Mouse (Mus musculus) spleen, adult 18-20 months (tissue): Measurements from ENCODE around the gene Hadha.
A peak's percentile ranks its signal among the peaks of the same experiment; 100 is the strongest.

Source experiments
- DNase-seq, 2 experiments: peaks; one replicate each; pipeline ENCODE4 v3.0.0; 2022; ENCODE audit warnings: mixed read lengths in 2 of 2

The Hadha gene

GRCm38 (mm10) chr5:30152413-30152812 lies 2.5 kb downstream of the Hadha start:
- no peak for DNase-seq

- no peak for DNase-seq
Observed at GRCm38 (mm10) chr5:30152007-30152406, 3.0 kb downstream of the Hadha start.

DNA sequence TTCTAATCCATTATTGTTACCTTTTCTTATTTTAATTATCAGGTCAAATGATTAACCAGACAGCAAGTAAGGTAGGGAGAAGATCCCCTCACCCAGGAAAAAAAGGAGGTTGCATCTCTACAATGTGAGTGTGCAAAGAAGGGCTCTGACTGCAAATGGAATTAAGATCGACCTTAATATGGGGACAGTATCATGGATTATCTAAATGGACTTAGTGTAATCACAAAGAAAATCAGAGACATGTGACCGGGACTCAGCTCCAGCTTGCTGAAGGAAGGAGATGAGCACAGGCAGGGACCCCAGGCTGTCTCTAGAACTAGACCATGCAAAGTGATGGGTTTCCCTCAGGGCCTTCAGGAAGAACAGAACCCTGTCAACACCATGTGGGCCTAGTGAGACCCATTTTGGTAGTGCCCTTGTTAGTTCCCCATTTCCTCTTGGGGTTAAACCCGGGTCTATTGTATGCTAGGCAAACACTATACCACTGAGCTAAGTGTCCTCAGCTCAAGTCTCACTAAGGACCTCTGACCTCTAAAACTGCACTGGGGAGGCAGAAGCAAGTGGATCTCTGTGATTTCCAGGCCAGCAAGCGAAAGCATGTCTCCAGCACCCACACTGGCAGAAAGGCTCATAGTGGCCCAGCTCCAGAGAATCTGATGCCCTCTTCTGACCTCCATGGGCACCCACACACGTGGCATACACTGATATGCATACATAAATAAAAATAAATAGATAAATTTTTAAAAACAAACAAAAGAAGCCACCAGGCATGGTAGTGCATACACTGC lies 6.6 kb downstream of the Hadha start:
- no peak for DNase-seq

DNA sequence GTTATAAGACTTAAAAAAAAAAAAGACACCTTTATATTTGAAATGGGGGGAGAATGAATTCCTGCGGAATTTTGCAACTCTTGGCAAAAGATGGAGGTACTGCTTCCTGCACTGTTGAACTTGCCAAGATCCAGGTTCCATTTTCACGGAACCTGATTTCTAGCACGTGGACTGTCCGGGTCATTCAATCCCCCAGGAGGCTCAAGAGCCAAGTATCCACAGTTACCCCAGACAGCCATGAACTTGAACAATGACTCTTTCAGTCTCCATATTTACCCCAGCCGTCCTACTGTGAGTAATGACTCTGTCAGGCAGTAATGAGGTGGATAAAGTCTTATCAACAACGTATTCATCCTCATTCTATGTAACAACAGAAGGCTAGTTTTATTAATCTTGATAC lies 8.4 kb downstream of the Hadha start:
- no peak for DNase-seq

GRCm38 (mm10) chr5:30138193-30138592 lies 16.8 kb downstream of the Hadha start:
- no peak for DNase-seq

GRCm38 (mm10) chr5:30137271-30137670 lies 17.7 kb downstream of the Hadha start:
- no peak for DNase-seq

- no peak for DNase-seq
Observed at GRCm38 (mm10) chr5:30135711-30136231, 19.2 kb downstream of the Hadha start.

DNA sequence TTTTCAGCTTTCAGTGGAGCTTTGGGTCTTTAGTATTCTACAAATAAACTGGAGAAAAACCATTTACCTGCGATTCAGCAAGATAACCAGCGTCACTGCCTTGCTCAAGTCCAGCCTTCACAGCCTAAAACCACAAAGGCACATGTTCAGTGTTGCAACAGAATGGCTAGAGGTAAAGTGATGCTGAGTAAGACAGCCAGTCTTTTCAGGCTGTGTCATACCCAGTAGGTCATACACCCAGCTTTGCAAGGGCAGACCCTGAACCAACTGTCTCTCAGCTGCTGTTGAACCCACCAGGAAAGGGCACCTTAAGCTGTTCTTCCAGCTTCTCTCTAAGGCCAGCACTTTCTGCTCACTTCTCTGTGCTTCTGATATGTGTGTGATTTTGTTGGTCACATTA lies 22.8 kb downstream of the Hadha start:
- no peak for DNase-seq

DNA sequence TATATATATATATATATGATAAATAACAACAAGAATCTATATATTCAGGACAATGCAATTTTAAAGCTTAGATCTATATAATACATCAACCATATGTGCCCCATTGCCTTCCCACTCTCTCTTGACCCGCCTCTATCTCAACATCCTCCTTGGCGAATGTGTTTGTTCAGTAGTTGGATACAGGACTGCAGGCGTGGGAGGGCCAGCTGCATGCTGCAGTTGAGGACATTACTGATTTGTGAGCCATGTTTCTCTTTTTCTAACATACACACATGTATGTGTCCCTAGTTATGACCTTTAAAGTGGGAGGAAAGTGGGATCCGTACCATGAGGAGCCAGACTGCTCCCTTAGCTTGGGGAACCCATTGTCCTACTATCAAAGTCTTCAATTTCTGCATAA lies 23.7 kb downstream of the Hadha start:
- DNase-seq = no peak

DNA sequence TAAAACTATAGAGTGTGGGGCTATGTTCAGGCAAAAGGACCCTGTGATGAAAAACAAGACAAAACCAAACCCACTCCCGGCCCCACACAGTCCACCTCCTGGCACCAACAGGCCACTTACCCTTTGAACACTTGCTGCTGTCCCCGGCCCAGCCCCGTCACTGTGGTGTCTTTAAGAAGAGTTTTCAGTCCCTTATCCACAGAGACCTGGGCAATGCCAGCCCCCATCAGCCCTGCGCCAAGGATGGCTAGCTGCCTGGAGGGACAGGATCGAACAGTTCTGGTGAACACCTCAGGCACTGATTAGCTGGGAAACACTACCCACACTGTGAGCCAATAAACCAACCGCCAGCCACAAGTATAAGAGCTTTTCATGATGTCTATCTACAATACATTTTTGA lies 26.3 kb downstream of the Hadha start:
- no peak for DNase-seq

- DNase-seq = no peak
Observed at GRCm38 (mm10) chr5:30127921-30128597, 26.9 kb downstream of the Hadha start.

DNA sequence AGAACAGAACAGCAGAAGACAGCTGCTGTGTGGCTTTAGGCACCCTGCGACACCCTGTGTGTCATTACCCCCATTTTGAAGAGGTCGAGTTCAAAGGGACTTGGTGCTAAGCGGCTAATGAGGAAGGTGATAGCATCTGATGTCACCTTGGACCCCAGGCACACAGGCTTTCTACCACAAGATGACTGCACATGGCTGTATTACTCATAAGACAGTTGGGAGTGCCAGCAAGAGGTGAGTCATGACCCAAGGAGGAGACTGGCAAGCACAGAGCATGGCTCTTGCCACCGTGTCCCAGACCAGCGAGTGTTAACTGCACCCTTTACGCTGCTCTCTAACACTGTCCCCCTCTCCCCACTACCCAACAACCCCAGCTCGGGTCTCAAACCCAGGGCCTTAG lies 28.2 kb downstream of the Hadha start:
- no peak for DNase-seq

DNA sequence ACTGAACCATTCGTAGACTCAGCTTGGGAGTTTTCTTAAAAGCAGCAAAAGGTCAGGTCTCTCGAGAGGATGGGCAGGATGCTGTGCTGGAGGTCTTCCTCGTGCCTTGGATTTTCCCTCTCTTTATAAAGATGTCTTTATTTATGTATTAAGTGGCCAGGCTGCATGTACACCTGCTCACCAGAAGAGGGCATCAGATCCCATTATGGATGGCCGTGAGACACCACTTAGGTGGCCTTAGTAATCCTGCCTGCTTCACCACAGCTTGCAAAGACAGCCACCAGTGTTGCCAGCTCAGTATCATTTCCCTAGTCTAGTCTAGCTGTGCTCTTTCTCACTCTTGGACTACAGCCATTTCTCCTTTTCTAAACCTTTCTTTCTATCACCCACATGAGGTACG lies 29.4 kb downstream of the Hadha start:
- no peak for DNase-seq

DNA sequence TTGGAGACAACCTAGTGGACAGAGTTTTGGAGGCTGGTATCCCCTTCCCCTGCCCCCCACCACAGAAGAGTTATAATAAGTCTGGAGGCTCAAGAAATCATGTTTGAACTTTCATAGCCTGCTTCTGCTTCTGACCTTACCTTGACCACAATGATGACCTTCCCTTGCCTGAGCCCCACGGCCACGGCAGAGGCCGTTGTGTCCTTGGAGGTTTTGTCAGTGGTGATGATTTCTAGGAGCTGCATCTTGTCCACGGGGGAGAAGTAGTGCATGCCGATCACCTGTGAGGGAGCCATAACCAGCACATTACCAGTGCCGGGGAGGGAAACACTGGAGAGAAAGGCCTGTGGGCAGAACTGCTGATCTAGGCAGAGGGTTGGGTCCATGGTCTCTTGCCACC lies 32.5 kb downstream of the Hadha start:
- DNase-seq = no peak

- DNase-seq = no peak
Observed at GRCm38 (mm10) chr5:30120106-30120505, 34.9 kb downstream of the Hadha start.

- no peak for DNase-seq
Observed at GRCm38 (mm10) chr5:30119163-30119562, 35.8 kb downstream of the Hadha start.

DNA sequence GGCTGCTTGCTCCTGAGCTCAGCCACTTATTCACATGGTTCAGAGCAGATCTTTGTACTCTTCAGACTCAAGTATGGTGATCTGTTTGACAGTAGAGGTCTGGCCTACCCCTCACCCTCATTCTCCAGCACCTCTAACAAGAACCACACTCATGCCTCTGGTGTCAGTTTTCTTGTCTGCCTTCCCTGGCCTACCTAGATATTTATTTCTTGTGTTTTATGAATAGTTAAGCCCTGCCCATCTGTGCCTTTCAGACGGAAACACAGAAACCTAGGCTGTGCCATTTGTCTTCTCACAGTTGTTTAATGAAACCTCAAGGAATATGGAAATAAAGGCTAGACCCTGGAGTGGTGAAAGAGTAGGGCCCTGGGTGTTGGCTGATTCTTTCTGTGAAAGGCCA lies 36.9 kb downstream of the Hadha start:
- DNase-seq = no peak

DNA sequence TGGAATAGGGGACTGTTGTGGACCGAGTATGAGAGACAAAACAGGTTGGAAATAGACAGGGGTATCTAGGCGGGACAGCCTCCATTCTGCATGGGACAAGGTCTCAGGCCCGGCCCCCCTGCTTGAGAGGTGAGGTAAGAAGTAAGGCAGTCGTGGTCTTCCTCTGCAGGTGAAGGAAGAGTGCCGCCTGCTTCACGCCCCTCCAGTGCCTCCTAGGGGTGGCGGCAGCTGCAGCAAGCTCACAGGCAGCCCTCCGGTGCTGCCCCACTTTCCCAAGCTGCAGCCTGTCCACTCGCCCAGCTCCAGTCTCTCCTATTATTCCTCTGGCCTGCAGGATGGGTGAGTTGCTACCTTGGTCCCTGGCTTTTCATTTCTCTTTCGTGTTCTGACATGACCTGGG lies 39.2 kb downstream of the Hadha start:
- no peak for DNase-seq

DNA sequence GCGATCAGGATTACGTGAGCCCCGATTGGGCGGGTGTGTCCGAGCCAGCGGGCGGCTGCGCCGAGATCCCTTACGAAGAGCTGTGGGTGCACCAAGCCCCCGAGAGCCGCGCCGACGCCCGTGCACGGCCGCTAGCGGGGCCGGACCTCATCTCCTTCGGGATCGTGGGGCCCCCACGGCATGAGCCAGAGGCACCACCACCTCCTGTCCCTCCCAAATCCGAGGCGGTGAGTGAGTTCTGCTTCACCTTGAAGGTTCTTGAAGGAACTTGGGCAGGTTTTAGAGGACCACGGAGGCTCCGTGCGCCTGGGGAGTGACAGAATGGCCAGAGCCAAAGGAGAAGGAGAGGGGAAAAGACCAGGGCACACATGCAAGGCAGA lies 40.2 kb downstream of the Hadha start:
- DNase-seq = no peak

- DNase-seq = peak in 1 of 2 experiments; percentile 48
Observed at GRCm38 (mm10) chr5:30113881-30114760, 40.8 kb downstream of the Hadha start.

DNA sequence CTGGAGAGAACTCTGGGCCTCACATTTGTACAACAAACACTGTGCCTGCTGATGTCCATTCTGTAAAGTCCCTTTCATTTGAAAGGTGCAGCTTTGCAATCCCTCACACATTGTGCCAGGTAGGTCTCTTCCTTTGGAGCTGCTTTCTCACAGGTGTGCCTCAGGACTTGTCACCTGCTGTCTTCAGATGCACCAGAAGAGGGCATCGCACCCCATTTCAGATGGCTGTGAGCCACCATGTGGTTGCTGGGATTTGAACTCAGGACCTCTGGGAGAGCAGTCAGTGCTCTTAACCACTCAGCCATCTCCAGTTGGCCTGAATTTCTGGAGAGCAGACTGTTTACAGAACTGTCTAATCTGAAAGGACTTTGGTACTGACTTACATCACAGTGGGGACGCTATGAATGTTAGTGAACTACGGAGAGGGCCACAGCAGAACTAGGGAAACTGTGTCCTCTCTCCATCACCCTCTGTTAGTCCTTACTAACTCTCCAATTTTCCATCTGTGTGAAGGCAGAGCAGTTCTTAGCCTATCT lies 42.4 kb downstream of the Hadha start:
- DNase-seq = no peak

GRCm38 (mm10) chr5:30111771-30112170 lies 43.2 kb downstream of the Hadha start:
- DNase-seq = no peak

DNA sequence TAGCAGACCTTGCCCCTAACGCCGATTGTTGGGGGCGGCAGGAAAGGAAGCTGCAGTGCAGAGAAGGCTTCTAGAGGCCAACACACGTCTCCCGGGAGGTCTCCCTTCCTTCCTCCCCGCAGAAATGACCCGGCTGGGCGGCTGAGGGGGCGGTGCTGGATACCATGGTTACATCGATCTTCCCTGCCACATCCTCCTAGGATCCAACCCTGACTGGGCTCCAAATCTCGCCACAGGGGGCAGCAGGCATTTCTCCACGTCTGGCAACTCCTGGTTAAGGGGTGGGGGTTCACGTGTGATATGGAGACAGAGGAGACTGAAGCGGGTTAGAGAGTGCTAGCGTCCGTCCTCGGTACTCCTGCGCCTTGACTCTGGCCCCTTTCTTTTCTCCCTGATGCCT lies 43.8 kb downstream of the Hadha start:
- no peak for DNase-seq
